Mouse (Mus musculus): Measurements from ENCODE around the gene 1700020D05Rik. TPM values are rescaled to one million over a fixed set of nuclear protein-coding genes. Genes with fewer than 3 reads are reported as not detected.

The 1700020D05Rik gene
- total RNA-seq, 2 experiments from 2014 or later, result 5.3 to 6.7 TPM

DNA sequence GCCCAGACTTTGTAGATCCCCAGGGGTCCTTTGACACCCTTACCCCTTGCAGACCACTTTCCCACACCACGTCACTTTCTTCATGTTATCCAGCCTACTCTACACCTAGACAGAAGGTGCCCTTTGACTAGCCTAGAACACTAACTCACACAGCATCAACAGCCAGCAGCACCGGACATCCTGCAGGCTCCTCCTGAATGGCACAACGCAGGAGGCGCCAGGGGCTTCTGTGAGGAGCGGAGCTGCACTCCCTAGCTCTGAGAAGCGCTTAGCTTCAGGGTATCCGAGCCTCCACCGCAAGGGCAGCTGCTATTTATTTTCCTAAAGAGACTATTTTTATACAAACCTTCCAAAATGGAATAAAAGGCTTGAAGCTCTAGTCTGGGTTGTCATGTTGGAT, 48.0 kb downstream of the 1700020D05Rik start:
- no peak for DNase-seq (ENCODE audit: low spot score in 2 of 2)

DNA sequence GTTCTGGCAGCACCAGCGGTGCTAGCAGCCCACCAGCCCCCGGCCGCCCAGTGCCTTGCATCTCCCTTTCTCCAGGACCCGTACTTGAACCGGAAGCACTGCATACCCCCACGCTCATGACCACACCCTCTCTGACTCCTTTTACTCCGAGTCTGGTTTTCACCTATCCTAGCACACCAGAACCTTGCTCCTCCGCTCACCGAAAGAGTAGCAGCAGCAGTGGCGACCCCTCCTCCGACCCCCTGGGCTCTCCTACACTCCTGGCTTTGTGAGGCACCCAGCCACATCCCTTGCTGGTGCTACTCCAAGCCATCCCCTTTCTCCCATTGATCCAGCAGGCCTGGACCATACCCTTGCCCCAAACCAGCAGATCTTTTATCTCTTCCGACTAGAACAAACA, 48.5 kb downstream of the 1700020D05Rik start:
- no peak for DNase-seq (ENCODE audit: low spot score in 2 of 2)

Other genes with a start within 250 kb of the 1700020D05Rik start
- 10 to 100 TPM; 57.3 to 61.0 TPM for gene Pacs1, start 230.7 kb downstream of the 1700020D05Rik start, total RNA-seq (2021)
- 100 to 1,000 TPM; 209 to 213 TPM for gene Sf3b2, start 208.3 kb downstream of the 1700020D05Rik start, total RNA-seq (2021)
- gene Gal3st3, start 205.5 kb downstream of the 1700020D05Rik start, total RNA-seq (2021), result 10 to 100 TPM; 70.5 to 73.8 TPM
- not detected for gene Catsper1, start 168.0 kb downstream of the 1700020D05Rik start, total RNA-seq (2021)
- 10 to 100 TPM; 25.4 to 26.9 TPM for gene Cst6, start 154.2 kb downstream of the 1700020D05Rik start, total RNA-seq (2021)
- 10 to 100 TPM; 22.6 to 26.3 TPM for gene Eif1ad, start 137.0 kb downstream of the 1700020D05Rik start, total RNA-seq (2021)
- gene Banf1, start 136.6 kb downstream of the 1700020D05Rik start, total RNA-seq (2021), result 10 to 100 TPM; 83.5 to 84.2 TPM
- gene Sart1, start 115.1 kb downstream of the 1700020D05Rik start, total RNA-seq (2021), result 10 to 100 TPM; 78.4 to 88.6 TPM
- not detected for gene Tsga10ip, start 101.3 kb downstream of the 1700020D05Rik start, total RNA-seq (2021)
- 100 to 1,000 TPM; 263 to 283 TPM for gene Drap1, start 78.8 kb downstream of the 1700020D05Rik start, total RNA-seq (2021)
- 10 to 100 TPM; 73.6 to 75.6 TPM for gene AI837181, start 78.6 kb downstream of the 1700020D05Rik start, total RNA-seq (2021)
- gene Fosl1, start 56.2 kb downstream of the 1700020D05Rik start, total RNA-seq (2021), result not detected
- gene Ccdc85b, start 45.9 kb downstream of the 1700020D05Rik start, total RNA-seq (2021), result 10 to 100 TPM; 28.3 to 31.5 TPM
- gene Fibp, start 43.2 kb downstream of the 1700020D05Rik start, total RNA-seq (2021), result 10 to 100 TPM; 91.2 to 98.9 TPM
- gene Ctsw, start 35.3 kb downstream of the 1700020D05Rik start, total RNA-seq (2021), result under 1 TPM; 0.33 to 0.61 TPM
- 10 to 100 TPM; 12.9 to 15.9 TPM for gene Efemp2, start 29.8 kb downstream of the 1700020D05Rik start, total RNA-seq (2021)
- 10 to 100 TPM; 28.0 to 33.9 TPM for gene Mus81, start 15.4 kb downstream of the 1700020D05Rik start, total RNA-seq (2021)
- gene Cfl1, start 13.3 kb downstream of the 1700020D05Rik start, total RNA-seq (2021), result 1,000 to 10,000 TPM; 1,316 to 1,327 TPM
- 10 to 100 TPM; 88.3 TPM for gene Snx32, start 6.8 kb upstream of the 1700020D05Rik start, total RNA-seq (2021)
- not detected for gene Ovol1, start 56.9 kb upstream of the 1700020D05Rik start, total RNA-seq (2021)
- gene Ap5b1, start 64.2 kb upstream of the 1700020D05Rik start, total RNA-seq (2021), result 1 to 10 TPM; 5.7 to 6.1 TPM
- gene Rnaseh2c, start 98.1 kb upstream of the 1700020D05Rik start, total RNA-seq (2021), result 10 to 100 TPM; 83.1 to 83.4 TPM
- gene Kat5, start 106.5 kb upstream of the 1700020D05Rik start, total RNA-seq (2021), result 10 to 100 TPM; 92.6 to 96.3 TPM
- 10 to 100 TPM; 18.8 to 22.0 TPM for gene Rela, start 133.7 kb upstream of the 1700020D05Rik start, total RNA-seq (2021)
- gene Sipa1, start 159.9 kb upstream of the 1700020D05Rik start, total RNA-seq (2021), result 10 to 100 TPM; 11.5 to 13.3 TPM
- gene Map3k11, start 185.0 kb upstream of the 1700020D05Rik start, total RNA-seq (2021), result 10 to 100 TPM; 18.8 to 22.4 TPM
- gene Pcnx3, start 185.1 kb upstream of the 1700020D05Rik start, total RNA-seq (2021), result 10 to 100 TPM; 61.1 to 74.0 TPM
- gene Kcnk7, start 200.6 kb upstream of the 1700020D05Rik start, total RNA-seq (2021), result not detected
- 10 to 100 TPM; 23.7 to 24.7 TPM for gene Ehbp1l1, start 222.5 kb upstream of the 1700020D05Rik start, total RNA-seq (2021)
- 10 to 100 TPM; 24.4 to 30.9 TPM for gene Fam89b, start 225.9 kb upstream of the 1700020D05Rik start, total RNA-seq (2021)
- 10 to 100 TPM; 37.2 to 41.8 TPM for gene Ltbp3, start 237.1 kb upstream of the 1700020D05Rik start, total RNA-seq (2021)

Data from left cerebral cortex, adult 18-20 months (tissue).